Mouse (Mus musculus): ENCODE results near the gene Psme1.

Gene Psme1

DNA sequence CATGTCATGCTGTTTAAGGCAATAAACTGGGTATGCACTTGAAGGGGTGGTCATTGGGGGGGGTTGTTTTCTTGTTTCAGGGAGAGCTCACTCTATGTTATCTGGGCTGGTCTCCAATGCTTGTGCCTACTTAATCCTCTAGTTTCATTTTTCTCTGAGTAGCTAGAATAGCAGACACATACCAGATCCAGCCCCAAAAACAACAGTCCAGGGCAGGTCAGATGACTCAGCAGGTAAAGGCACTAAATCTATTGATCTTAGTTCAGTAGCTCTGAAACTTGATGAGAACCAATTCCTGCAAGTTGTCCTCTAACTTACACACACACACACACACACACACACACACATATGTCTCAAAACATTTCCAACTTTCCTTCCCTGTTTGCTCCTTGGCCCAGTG lies 6.2 kb upstream of the Psme1 start:
- no peak for DNase-seq

DNA sequence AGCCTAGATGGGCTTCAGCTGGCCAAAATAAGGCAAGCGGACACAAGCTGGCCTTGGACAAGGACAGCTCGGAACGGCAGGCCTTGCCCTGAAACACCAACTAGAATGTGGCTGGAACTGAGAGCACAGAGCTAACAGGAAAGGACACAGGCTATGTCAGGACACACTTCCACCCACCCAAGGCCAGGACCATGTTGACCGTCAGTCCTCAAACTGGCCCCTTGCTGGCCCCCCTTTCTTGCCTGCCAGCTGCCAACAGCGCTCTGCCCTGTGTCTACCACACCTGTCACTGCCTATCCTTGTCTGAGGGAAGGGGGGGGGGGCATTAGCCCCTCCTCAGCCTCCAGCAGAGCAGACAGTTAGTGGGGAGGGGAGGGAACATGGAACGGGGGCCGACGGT lies 2.6 kb upstream of the Psme1 start, which contains the start of gene Fitm1:
TSS of gene Fitm1 (plus strand) at position 316 of the 400 bp plus-strand sequence.
- no peak for DNase-seq

DNA sequence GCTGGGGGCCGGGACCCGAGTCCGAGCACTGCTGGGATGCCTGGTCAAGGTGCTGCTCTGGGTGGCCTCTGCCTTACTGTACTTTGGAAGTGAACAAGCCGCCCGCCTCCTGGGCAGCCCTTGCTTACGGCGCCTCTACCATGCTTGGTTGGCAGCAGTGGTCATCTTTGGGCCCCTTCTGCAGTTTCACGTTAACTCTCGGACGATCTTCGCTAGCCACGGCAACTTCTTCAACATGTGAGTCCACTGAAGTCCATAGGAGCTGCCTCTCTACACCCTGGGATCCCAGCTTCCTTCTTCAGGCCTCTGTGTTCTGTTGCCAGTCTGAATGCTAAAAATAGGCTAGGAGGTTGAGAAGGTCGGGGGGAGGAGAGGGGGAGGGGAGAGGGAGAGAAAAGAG lies 2.2 kb upstream of the Psme1 start:
- DNase-seq: no peak

GRCm38 (mm10) chr14:55576376-55576775 lies 1.5 kb upstream of the Psme1 start:
- DNase-seq: no peak

- no peak for DNase-seq
Measured at GRCm38 (mm10) chr14:55578668-55579269, 846 bp downstream of the Psme1 start.

GRCm38 (mm10) chr14:55579511-55580496 lies 1.9 kb downstream of the Psme1 start:
- no peak for DNase-seq

DNA sequence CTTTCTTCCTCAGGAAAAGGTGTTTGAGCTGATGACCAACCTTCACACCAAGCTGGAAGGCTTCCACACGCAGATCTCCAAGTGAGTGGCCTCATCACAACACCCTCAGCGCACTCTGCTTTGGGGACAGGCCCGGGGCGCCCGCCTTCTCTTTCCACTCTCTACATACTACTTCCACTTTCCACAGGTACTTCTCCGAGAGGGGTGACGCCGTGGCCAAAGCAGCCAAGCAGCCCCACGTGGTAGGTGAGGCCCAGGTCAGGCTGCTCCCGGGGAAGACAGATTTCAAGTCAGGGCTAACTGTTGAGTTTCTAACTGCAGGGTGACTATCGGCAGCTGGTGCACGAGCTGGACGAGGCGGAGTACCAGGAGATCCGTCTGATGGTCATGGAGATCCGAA lies 2.8 kb downstream of the Psme1 start:
- no peak for DNase-seq

- no peak for DNase-seq
Measured at GRCm38 (mm10) chr14:55581981-55582681, 4.2 kb downstream of the Psme1 start.

GRCm38 (mm10) chr14:55584303-55584701 lies 6.4 kb downstream of the Psme1 start:
- DNase-seq: no peak

DNA sequence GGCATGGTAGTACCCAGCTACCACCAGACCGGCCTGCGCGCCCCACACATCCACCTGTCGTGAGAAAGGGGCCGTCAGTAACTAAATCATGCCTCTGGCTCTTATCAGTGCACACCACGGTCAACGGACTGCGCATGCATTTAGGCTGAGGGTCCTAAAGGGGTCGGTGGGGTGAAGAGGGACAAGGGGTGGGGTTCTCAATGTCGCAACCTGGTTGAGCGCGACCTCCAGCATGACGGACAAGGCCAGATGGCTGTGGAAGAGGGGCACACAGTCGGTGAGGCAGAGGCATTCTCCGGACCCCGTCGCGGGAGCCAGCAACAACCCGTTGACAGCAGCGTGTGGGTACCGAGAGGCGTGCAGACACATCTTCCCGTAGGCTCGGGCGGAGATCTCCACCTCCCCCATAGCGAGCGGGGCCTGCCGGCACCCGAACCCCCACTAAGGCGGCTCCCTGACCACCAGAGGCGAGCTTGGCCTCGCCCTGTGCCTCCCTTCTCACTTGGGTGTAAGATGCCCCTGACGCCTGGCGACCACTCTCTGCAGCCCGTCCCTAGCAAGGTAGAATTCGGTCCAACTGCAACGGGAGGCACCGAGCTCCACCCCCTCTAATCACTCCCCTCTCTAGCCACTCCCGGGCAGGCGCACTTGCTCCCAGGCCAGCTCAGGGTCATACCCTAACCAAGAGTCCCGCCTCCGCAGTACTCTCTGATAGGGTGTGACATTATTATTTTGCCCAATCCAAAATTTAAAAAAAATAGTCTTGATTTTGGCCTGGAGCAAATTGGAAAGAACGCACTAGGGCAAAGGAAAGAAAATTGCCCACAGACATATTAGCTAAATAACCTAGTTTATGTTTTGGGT lies 7.0 kb downstream of the Psme1 start, which contains the start of gene Emc9:
TSS of gene Emc9 (minus strand) at position 601 of the 864 bp plus-strand sequence.
- DNase-seq: peak; percentile 69

- DNase-seq: no peak
Measured at GRCm38 (mm10) chr14:55585566-55585960, 7.6 kb downstream of the Psme1 start.

DNA sequence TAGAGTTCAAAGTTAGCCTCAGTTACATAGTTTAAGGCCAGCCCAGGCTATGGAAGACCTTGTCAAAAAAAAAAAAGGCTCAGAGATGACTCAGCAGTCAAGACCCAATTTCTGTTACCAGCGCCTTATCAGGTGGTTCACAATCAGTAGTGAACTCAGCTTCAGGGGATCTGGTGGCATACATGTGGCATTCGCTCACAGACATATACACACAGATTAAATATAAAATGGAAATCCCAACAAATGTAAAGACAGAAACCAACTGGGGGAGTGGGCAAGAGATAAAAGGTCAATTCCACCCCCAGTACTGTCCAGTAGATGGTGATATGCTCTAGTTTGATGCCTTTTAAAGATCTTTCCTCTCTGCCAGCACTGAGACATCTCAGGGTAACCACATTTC lies 8.2 kb downstream of the Psme1 start:
- DNase-seq: peak; percentile 8

- DNase-seq: no peak
Measured at GRCm38 (mm10) chr14:55589271-55589670, 11.3 kb downstream of the Psme1 start.

DNA sequence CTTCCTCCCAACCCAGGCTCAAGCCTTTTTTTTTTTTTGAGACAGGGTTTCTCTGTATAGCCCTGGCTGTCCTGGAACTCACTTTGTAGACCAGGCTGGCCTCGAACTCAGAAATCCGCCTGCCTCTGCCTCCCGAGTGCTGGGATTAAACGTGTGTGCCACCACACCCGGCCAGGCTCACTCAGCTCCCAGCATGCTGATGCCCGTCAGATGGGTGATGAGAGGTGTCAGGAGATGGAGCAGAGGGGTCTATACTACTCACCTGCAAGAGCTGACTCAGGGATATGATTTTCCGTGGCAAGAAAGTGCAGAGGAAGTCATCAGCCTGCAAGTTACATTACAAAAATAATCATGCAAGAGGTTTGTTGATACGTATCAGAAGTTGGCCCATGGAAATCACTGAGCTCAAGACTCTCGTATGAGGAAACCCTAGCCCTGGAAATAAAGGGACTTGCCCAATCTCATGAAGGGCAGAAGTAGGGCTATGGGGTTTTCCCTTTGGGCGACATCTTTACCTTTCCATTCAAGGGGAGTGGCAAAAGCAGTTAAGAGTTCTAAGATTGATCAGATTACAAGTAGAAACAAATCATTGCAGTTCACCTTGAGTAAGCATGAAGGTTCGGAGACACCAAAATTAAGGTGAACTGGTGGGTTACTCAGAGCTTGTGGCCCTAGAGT lies 12.0 kb downstream of the Psme1 start:
- DNase-seq: no peak

GRCm38 (mm10) chr14:55590748-55591330 lies 12.9 kb downstream of the Psme1 start, which contains the start of gene Psme2:
Gene Psme2, minus strand, starts transcription at chr14:55591113.
- peak; percentile 98 for DNase-seq

DNA sequence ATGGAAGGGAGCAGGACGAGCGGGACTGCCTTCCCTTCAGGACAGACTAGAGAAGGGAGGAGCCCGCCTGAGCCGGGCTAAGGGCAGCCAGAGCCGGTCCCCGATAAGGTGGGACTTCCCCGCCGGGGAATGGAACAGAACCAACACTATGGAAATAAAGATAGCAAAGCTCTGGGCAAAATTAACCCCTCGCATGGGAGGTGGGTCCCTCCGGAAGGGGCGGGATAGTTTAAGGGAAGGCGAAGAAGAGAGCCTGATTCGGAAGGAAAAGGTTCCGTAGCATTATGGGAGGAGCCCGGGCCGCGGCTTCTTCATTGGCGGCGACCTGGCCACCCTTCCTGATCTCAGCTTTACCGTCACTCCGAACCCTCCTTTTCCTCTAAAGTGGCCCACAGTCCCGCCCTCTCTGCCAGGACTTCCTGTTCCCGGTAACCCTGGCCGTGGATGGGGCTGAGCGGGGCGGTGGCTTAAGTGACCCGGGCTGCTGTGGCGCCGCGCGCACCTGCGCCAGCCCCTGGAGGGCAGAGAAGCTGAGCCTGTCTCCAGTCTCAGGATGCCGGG lies 13.5 kb downstream of the Psme1 start, which contains the start of gene Rnf31:
TSS of gene Rnf31 (plus strand) at position 378 of the 561 bp plus-strand sequence.
- DNase-seq: peak; percentile 97

DNA sequence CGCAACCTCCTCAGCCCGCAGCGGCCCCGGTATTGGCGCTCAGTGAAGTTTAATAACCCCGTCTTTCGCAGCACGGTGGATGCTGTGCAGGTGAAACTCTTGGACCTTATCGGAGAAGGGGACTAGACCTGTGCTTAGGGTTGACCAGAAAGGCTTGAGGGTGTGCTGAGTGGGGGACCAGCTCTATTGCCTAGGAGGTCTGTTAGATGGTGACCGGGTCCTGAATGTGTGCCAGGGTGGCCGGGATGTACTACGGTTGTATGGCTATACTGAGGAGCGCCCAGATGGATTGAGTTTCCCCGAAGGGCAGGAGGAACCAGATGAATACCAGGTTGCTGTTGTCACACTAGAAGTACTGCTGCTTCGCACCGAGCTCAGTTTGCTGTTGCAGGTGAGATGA lies 14.3 kb downstream of the Psme1 start:
- peak; percentile 13 for DNase-seq

- no peak for DNase-seq
Measured at GRCm38 (mm10) chr14:55596036-55596690, 18.2 kb downstream of the Psme1 start.

GRCm38 (mm10) chr14:55598521-55599390 lies 20.8 kb downstream of the Psme1 start:
- DNase-seq: no peak
